Mouse (Mus musculus): ENCODE data around the gene Olfr202. TPM values are rescaled to one million over a fixed set of nuclear protein-coding genes. Genes with fewer than 3 reads are reported as not detected.

Olfr202 gene
- polyA plus RNA-seq (2012), result not detected in 2 replicates

DNA sequence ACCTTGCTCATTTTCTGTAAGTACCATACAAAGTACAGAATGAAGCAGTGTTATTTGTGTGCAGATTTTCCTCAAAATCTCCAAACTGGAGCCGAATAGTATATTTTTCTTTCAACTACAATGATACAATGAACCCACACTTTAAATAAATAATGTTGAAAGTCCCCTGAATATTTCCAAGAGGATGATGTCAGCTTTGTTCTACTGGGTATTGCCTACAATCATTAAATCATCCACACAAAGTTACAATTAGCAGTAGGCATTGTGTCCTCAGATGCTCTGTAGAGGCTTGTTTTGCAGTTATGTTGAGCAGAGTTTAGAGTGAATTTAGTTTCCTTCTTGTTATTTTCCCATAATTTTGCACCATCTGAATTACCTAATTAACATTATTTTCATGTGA, at the start of gene Olfr202:
Gene Olfr202 (minus strand): TSS at position 101 of the 400 bp plus-strand sequence.

DNA sequence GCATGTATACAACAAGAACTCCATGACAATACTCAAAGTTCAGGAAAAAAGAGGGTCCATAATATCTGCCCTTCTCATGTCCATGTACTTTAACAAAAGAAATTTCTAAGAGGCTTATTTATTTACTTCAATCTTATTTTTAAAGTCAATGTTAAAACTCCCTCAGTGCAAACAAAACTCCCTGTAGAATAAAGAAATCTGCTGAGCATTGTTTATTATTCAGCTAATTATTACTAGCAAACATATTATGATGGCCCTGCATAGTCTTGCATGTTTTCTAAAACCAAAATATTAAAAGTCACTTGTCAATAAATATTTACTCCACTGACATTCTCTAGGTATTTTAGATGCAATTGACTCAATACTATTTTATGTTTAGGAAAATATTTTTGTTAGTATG, 44.4 kb upstream of the Olfr202 start, which contains the start of gene Olfr205:
Gene Olfr205 (minus strand): TSS at position 101 of the 400 bp plus-strand sequence.

DNA sequence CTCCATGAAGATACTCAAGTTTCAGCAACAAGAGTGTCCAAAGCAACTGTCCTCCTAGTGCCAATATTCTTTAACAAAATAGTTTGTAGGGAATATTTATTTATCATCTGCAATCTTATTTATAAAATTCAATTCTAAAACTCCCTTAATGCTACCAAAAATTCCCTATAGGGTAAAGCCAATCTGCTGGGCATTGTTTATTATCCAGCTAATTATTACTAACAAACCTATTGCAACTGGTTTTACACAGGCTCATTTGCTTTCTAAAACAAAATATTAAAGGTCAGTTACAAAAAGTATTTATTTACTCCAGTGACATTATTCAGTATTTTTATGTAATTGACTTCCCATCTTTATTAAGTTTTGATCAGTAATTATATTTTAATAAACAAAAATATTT, 31.6 kb upstream of the Olfr202 start, which contains the start of gene Olfr204:
Gene Olfr204 (minus strand): TSS at position 101 of the 400 bp plus-strand sequence.

GRCm38 (mm10) chr16:59298581-59298980, 12.0 kb upstream of the Olfr202 start, which contains the start of gene Olfr203:
TSS of gene Olfr203 (plus strand) at chr16:59298881.

DNA sequence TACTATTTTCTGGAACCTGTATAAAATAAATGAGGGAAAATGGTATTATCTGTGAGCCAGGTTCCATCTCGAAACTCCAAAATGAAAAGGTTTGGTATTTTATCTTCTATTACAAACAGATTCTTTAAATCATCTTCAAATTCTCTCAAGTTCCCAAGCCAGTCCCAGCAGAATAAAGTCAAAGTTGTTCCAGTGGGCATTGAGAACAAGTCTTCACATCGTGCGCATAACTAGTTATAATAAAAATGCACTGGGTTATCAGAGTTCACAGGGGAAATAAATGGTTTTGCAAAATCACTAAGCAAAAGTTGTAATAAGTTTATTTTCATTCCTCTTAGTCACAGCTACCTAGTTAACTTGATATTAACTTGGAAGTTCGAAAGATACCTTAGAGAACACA, 14.1 kb downstream of the Olfr202 start, which contains the start of gene Olfr201:
Gene Olfr201 (minus strand): TSS at position 101 of the 400 bp plus-strand sequence.

Other genes with a start within 250 kb of the Olfr202 start
- gene Olfr187, start 247.0 kb downstream of the Olfr202 start, polyA plus RNA-seq (2012), result not detected in 2 replicates
- not detected in 2 replicates for gene Olfr190, start 208.8 kb downstream of the Olfr202 start, polyA plus RNA-seq (2012)
- not detected in 2 replicates for gene Olfr191, start 197.0 kb downstream of the Olfr202 start, polyA plus RNA-seq (2012)
- not detected in 2 replicates for gene Olfr193, start 174.9 kb downstream of the Olfr202 start, polyA plus RNA-seq (2012)
- gene Olfr194, start 165.7 kb downstream of the Olfr202 start, polyA plus RNA-seq (2012), result not detected in 2 replicates
- gene Olfr195, start 139.7 kb downstream of the Olfr202 start, polyA plus RNA-seq (2012), result not detected in 2 replicates
- not detected in 2 replicates for gene Olfr196, start 116.3 kb downstream of the Olfr202 start, polyA plus RNA-seq (2012)
- not detected in 2 replicates for gene Olfr198, start 83.3 kb downstream of the Olfr202 start, polyA plus RNA-seq (2012)
- gene Olfr199, start 67.0 kb downstream of the Olfr202 start, polyA plus RNA-seq (2012), result not detected in 2 replicates
- gene Olfr201, start 14.2 kb downstream of the Olfr202 start, polyA plus RNA-seq (2012), result not detected in 2 replicates
- not detected in 2 replicates for gene Olfr203, start 12.1 kb upstream of the Olfr202 start, polyA plus RNA-seq (2012)
- gene Olfr204, start 31.5 kb upstream of the Olfr202 start, polyA plus RNA-seq (2012), result 0.02 TPM in 1 of 2 replicates, not detected in the other
- gene Olfr205, start 44.3 kb upstream of the Olfr202 start, polyA plus RNA-seq (2012), result not detected in 2 replicates
- gene Olfr206, start 62.5 kb upstream of the Olfr202 start, polyA plus RNA-seq (2012), result not detected in 2 replicates
- not detected in 2 replicates for gene Olfr209, start 77.2 kb upstream of the Olfr202 start, polyA plus RNA-seq (2012)
- gene Gabrr3, start 120.5 kb upstream of the Olfr202 start, polyA plus RNA-seq (2012), result not detected in 2 replicates
- gene Riox2, start 185.0 kb upstream of the Olfr202 start, polyA plus RNA-seq (2012), result 7.3 and 8.0 TPM in 2 replicates

Data from megakaryocyte-erythroid progenitor cell, adult 5 weeks (primary cell).